In genomic region chr13:78482929-78483759, GRCm38 (mm10) we compare ENCODE assay signal across 8 mouse cellular contexts.
DNase-seq lines count a peak whose midpoint lies in the region; ATAC-seq lines count a peak whose summit lies in the region.

No protein-coding gene starts in this region.

- WGBS in embryonic facial prominence, embryonic 13.5 days: 50% methylated on average over 9 of the region's 9 CpGs
- 45% methylated on average over 9 of the region's 9 CpGs for WGBS in liver, embryonic 13.5 days (ENCODE audit: insufficient replicate concordance)

- no peaks in the 10 kb centered on the region for H3K27me3 ChIP-seq in embryonic facial prominence, embryonic 13.5 days
- H3K27me3 ChIP-seq in liver, embryonic 13.5 days: no peaks in the 10 kb centered on the region

- H3K9me3 ChIP-seq in embryonic facial prominence, embryonic 13.5 days: no peaks in the 10 kb centered on the region
- no peaks in the 10 kb centered on the region for H3K9me3 ChIP-seq in liver, embryonic 13.5 days (replicated peaks)

- intact Hi-C loops in heart, postnatal 36 days (cut with DNase I): loop anchor here (5.0 kb wide), 1 partner anchor 281 kb away; no protein-coding TSS in a partner anchor

- peak; percentile 25 to 41 for DNase-seq in cerebellum, postnatal 25 days
- no peak for DNase-seq in cerebellum, adult 11-12 months
- DNase-seq in 3T3-L1 (ENCODE audit: low read depth, low spot score): peak; percentile 78
- DNase-seq in heart, postnatal 36 days: peak; percentile 65 to 76
- DNase-seq in liver, embryonic 13.5 days: no peak
- no peak for DNase-seq in yolk sac, embryonic 10.5 days (ENCODE audit: low spot score)
- no peak for DNase-seq in natural killer cell, adult 2 months (ENCODE audit: low spot score in 2 of 2)

- peak overlapping the region; percentile 2; the same call in 1 of the 2 replicates for H3K4me2 ChIP-seq in embryonic facial prominence, embryonic 13.5 days
- H3K4me2 ChIP-seq in liver, embryonic 13.5 days: no peak overlapping the region

- no peak overlapping the region for H3K4me3 ChIP-seq in embryonic facial prominence, embryonic 13.5 days
- no peak overlapping the region for H3K4me3 ChIP-seq in liver, embryonic 13.5 days (replicated peaks)

- no peaks in the 10 kb centered on the region for H3K36me3 ChIP-seq in embryonic facial prominence, embryonic 13.5 days
- no peaks in the 10 kb centered on the region for H3K36me3 ChIP-seq in liver, embryonic 13.5 days

- H3K9ac ChIP-seq in embryonic facial prominence, embryonic 13.5 days: no peak overlapping the region
- no peak overlapping the region for H3K9ac ChIP-seq in liver, embryonic 13.5 days

- H3K27ac ChIP-seq in embryonic facial prominence, embryonic 13.5 days: no peak overlapping the region; the same call in 1 of the 2 replicates
- no peak overlapping the region for H3K27ac ChIP-seq in liver, embryonic 13.5 days

- H3K4me1 ChIP-seq in embryonic facial prominence, embryonic 13.5 days: no peaks in the 10 kb centered on the region
- H3K4me1 ChIP-seq in liver, embryonic 13.5 days (replicated peaks): no peaks in the 10 kb centered on the region

- ATAC-seq in embryonic facial prominence, embryonic 13.5 days (ENCODE audit: insufficient number of reproducible peaks, insufficient read depth, low FRiP score, low TSS enrichment, low read depth): 0 out of 2 replicates have a peak, but pooled peaks have one; percentile 52
- 0 out of 2 replicates have a peak, but pooled peaks have one; percentile 26 for ATAC-seq in liver, embryonic 13.5 days (ENCODE audit: low read depth)

Comparison
In these comparisons a context has a peak if more than half of its experiments do, and no peak if none do; other contexts are left out.
1. DNase-seq: peak in cerebellum, postnatal 25 days (2 of 2), 3T3-L1 (single experiment) and heart, postnatal 36 days (2 of 2); none in cerebellum, adult 11-12 months (single experiment), liver, embryonic 13.5 days (single experiment), yolk sac, embryonic 10.5 days (single experiment) and natural killer cell, adult 2 months (0 of 2).